Mouse (Mus musculus): ENCODE data around the gene Car12.
A peak's percentile ranks its signal among the peaks of the same experiment; 100 is the strongest.

Gene Car12

DNA sequence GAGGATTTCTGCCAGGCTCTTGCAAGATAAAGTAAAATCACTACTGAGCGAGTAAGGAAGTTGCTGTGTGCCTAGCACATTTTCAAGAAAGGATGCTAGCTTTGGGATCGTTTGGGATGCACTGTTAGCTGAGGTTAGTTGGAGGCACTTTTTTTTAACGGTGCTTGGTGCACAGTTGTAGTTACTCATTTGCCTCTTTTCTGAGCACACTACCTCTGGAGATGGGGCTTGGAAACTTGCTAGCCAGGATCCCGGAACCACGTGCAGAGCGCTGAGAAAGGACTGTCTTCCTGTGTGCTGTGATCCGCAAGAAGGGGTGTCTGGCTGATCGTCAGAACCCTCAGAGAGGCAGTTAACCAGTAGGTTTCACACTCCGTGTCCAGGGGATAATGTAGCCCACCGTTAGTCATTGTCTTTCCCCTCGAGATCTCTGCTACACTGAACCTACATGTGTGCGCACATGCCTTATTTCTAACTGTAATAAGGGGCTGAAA, 583 bp downstream of the Car12 start:
- no peak for DNase-seq

DNA sequence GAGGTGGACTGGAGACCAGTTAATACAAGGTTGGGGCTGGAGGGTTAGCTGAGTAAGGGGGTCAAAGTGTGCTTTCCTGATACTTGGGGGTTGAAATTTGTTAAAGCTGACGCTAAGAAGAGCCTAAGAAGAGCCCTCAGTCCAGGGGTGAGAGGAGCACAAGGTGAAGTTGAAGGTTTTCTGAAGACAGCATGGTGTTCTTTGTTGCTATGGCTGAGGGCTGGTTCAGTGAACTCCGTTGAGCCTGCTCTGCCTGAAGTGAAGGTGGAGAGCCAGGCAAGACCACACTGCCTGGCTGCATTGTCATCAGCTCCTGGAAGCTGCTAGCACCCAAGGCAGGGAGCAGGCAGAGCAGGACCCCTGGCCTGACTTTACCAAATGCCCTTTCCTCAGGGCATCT, 1.9 kb downstream of the Car12 start:
- DNase-seq, result no peak

DNA sequence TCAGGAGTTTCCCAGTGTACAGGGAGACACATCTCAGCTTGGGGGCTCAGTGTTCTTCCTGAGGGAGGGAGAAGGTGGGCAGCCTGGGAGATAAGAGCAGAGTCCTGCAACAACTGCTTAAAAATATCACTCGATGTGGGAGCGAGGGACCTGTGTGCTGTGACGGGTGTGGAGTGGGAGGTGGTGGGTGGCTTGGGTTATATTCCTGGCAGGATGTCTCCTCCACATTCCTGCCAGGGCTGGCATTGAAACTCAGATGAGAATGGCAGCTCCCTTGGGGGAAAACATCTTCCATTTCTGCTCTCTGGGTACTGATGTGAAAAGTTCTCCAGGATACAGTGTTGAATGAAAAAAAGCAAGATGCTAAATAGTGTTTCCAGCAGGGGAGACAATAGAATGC, 3.0 kb downstream of the Car12 start:
- DNase-seq, result no peak

DNA sequence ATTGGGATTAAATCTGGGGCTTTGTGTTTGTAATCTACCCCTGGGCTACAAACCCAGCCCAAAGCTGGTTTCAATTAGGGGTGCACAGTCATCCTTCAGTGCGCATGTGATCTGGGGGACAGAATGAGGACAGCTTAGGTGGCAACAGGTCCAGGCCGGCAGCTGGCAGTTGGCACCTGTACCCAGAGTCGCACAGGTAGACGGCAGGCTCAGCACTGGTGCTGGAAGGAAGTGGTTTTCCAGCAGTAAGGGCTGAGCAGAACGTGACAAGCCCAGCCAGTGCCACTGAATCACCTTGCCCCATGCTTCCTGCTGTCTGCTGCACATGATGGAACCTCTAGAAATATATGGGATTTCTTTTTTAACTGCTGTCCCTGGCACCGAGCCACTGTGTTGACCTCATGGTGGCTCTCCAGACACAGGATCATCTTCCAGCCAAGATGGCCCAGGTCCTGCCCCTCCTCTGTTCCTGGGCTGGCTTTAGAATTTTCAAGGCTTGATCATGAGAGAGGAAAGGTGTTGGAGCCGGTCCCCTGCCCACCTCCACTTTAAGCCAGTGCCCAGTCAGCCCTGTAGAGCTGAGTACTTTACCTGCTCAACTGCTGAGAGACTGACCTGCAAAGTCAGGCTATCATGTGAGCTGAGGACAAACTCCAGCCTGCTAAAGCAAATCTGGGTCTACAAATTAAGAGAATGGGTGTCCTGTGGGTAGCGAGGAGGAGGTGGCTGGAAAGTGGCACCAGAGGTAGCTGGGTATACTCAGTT, 7.4 kb downstream of the Car12 start:
- DNase-seq, result no peak

DNA sequence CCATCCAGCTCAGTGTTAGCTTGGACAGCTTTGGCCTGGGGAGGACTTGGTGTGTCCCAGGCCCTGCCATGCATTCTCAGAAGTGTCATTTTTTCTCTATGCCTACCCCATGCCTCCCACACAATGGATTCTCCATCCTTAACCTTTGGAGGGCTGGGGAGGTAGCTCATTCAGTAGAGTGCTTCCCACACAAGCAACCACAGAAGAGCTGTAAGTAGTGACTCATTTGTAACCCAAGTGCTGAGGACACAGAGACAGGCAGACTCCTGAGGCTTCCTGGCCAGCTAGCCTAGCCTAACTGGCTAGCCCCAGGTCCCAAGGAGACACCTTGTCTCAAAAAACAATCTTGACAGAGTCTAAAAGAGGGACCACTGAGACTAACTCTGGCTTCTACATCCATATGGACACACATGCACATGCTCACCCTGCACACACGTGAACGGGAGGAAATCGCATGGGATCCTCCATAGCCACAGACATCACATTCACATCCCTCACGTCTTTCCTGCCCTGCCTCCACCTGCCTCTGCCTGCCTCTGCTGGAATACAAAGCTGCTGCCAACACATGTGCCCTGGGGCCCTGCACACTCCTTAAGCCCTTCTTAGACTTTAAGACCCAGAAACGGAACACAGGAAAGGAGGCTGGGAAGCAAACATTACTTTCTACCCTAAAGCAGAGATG, 8.8 kb downstream of the Car12 start:
- no peak for DNase-seq

DNA sequence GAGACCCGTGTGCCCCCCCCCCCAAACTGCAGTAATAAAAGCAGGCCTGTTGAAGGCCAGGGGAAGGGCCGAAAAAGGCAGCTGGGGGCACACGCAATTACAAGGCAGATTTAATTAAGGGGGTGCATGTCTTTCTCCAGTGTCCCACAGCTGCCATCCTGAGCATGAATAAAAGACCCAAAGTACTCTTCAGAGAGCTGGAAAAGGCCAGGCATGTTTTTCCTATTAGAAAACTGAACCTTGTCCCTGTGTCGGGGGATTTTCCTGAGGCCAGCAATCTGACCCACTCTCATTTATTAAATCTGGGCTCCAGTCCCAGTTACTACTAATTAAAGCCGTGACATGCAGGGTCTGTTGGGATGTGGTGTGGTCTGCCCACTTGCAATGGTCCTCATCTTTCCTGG, 9.4 kb downstream of the Car12 start:
- DNase-seq, result no peak

DNA sequence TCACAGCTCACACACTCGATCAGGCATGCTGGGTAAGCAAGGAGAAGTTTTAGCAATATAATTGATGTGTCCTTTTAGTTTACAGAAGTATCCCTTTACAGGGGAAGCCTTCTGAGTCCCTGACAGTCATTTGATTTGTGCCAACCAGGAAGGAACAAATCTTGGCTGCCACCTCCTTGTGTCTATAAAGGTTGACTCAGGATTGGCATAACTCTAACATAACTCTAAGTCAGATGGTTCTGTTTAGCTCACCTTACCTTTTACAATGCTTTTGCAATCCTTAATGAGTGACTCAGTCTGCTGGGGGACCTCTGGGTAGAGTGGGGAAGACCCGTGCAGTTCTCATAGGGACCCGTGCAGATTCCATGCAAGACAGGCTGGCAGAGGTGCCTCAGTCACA, 12.1 kb downstream of the Car12 start:
- no peak for DNase-seq

DNA sequence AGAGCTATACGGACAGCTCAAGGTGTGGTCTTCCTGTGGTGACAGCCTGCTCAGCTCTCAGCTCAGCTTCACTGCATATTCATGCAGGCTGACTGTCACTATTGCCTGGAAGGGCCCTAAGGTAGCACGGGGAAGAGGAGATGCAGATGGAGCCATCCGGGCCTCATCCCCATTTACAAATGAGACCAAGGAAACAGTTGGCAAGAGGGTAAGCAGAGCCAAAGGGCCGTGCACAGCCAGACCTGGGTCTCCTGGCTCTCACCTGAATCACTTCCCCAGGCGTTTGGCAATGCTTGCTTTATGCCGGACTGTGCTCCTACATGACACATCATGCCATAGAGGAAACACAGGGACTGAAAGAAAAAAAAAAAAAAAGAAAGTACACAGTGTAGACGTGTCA, 13.8 kb downstream of the Car12 start:
- DNase-seq, result no peak

DNA sequence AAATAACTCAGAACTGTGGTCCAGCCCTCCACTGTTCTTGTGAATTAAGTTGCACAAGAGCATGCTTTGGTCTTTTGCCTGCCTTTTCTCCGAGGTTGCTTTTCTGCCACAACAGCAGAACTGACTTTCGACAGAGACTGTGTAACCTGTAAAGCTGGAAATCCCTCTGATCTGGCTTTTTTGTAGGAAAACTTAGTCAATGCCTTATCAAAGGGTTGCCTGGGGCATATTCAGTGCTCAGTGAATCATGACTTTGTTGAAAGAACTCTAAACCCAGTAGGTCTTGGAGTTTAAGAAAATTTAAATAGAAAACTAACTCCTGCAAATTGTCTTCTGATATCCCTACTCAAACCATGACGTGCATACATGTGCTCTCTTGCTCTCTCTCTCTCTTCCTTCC, 17.1 kb downstream of the Car12 start:
- no peak for DNase-seq

DNA sequence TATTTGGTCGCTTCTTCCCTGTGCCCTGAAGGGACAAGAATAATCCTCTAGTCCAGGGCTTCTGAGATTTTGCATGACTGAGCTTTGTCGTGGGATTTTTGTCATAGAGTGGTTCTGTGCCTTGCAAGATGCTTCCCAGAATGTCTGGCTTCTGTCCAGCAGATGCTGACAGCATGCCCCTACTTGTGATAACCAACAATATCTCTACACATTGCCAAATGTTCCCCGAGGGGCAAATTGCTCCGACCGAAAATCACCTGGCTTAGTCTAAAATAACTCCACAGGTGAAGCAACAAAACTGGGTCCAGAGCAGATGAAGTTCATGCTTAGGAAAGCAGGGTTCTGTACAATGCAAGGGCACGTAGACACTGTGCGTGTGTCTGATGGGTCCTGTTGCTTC, 17.8 kb downstream of the Car12 start:
- no peak for DNase-seq

DNA sequence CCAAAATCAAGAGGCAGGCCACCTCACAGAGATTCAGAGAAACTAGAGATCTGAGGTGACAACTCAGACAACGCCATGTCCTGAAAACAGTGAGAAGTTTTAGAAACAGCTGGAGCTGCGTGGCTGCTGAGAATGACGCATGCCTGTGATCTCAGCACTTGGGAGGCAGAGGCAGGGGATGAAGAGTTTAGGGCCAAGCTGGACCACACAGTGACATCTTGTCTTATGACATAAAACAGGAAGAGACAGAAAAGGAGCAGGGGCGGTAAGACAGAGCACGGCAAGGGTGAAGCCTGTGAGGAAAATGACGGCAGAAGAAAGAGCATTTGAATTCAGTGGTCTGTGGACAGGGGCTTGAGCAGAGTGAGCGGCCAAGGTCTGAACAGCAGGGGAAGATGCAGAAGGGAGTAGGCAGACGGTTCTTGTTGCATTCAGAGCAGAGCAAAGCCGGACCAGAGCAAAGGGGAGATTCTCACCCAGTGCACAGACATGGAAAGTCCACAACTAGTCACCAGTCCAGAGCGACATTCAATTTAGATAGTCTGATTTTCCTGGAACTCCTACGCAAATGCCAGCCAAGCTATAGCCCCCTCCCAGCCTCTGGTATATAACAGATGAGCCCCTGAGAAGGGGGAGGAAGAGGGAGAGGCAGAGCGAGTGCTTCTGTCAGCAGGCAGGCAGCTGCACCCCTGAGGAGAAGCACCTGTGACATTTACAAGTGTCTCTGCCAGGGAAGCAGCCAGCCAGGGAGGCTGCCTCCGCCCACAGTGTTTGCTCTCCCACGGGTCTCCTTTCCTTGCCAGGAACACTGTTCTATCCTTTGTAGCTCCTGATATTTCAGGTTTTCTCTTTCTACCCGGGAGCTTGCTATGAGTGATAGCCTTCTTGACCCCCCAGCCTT, 19.6 kb downstream of the Car12 start:
- no peak for DNase-seq

DNA sequence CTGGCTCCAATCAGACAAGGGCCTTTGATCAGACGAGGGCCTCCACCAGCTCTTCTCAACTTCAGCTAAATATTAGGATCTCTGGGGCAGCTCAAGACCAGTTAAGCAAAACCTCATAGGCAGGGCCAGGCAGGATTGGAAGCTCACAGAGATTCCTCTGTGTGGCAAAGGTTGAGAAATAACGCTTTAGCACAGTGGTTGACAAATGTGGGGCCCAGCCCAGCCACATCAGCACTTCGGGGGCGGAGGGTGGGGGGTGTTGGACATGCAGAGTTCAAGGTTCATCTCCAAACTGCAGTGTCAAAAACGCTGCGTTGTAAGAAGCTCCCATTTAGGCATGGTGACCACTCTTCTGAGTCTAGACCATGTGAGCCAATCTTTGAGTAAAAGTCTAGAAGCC, 21.1 kb downstream of the Car12 start:
- DNase-seq, result no peak

DNA sequence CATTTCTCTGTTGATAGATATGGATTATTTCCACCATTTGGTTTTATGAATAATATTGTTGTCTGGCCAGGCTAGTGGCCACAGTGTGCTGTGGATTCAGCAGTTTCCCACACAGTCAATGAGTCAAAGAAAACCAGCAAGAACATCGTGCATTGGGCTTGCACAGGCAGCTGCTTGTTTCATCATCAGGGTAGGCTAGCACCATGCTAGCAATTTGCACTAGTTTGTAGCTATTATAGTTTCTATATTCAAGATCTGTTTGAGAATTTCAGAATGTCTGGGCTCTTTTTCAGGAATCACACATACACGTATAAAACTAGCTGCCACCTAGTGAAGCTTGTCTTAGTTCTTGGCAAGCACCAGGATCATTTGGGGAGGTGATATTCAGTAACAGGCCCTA, 21.6 kb downstream of the Car12 start:
- no peak for DNase-seq

DNA sequence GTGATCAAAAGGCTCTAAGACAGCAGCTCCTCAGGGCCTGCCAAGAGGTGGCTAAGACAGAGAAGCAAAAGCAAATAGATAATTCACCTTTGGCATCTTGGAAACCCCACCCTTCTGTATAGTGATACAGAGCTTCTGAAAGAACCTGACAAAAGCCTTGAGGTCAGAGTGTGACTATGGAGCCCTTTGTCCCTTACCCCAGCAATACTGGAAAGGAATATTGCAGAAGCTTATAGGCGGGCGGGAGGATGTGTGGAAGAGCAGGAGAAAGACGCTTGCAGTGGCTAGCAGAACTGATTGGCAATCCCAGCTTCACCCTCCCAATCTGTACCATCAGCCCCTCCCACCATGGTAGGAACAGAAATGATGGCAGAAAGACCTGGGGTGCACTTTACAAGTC, 22.5 kb downstream of the Car12 start:
- DNase-seq, result no peak

DNA sequence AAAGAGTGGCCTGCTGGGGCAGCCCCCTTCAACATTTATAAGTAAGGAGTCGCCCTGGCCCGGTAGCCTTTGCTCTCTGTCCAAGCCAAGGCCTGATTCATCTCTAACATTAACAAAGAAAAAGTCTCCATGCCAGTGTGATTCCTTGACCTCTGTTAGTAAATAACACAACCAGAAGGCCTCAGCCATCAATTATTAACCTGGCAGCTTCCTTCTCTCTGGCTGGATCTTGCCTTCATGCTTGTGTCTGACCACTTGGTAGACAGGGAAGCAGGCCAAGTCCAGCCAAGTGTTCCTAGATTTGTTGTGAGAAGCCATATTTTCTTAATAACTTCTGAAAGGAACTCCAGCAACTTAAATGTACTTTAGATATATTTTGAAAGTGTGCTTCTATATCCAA, 23.1 kb downstream of the Car12 start:
- DNase-seq, result no peak

DNA sequence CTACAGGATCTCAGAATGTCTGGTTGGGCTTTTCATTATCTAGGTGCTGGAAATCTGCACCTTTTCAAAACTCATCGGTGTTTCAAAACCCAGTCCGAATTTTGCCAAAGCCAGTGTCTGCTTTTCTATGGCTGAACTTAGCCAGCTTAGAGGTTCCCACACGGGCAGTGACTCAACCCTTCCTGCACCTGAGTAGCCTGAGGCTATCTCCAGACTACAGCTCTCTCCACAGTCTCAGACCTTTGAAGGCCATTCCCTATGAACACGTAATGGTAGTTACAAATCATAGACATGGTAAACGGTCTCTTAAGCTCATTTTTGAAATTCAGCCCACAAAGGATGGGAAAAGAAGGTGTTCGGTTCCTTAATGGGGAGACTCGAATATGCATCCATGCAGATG, 26.0 kb downstream of the Car12 start:
- no peak for DNase-seq

DNA sequence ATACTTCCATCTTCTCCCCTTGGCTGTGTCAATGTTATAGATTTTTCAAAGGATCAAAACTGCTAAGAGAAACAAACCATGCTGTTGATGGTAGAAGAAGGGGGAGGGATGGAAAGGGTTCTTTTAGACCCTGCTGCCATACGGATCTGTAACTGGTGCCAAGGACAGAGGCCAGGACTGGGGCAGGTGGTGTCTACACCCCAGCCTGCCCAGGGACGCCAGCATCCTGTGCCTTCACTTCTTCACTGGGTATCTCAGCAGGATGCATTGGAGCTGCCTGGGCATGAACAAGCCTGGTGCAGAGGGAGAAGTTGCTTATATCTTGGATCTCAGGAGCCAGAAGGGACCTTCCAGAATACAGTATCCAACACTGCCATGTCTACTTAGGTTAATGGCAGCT, 31.0 kb downstream of the Car12 start:
- DNase-seq, result no peak

DNA sequence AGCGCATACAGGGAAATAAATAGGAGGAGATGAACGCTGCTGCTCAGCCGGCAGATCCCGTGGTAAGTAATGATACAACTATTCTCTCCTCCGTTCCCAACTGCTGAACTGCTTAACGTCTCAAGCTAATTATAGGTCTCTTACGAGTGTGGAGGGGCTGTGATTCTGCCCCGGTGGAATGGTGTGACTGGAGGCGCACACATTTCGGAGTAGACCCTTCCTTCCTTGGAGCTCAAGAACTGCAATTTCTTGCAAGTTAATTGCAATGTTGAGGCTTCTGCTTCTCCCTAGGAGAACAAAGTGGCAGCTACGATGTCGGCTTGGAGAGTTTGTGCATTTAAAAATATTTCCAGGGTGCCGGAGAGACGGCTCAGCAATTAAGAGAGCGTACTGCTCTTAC, 34.9 kb downstream of the Car12 start:
- no peak for DNase-seq

DNA sequence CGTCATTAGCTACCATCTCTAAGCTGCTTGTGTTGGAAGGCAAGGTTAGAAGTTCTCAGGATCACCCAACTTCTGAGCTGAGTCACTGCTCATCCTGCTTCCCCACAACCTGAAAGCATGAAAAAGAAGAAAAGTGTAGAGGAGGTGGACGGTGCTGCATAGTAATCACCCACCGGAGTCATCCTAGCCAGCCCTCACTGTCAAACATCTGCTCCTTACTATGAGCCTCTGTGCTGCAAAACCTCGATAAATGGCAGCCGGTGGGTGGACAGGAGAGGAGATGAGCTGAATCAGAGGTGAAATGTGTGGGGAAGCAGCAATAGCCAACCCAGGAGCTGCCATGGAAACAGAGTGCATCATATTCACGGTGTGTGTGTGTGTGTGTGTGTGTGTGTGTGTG, 39.4 kb downstream of the Car12 start:
- no peak for DNase-seq

DNA sequence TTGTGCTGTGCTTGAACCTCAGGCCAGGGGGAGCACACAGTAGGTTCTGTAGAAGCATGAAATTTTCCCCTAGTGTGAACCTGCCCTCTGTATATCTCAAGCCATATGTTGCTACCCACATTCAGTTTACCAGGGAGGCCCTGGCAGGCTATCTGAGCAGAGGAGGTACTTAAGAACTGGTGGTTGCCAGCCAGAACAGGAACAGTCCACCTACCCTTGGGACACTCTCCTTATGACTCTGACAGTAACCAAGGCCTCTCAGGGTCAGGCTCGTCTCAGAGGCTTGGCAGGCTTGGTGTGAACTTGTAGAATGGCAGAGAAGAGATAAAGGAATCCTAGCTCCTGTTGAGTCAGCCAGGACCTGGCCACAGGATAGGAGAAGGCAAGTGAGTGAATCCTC, 47.5 kb downstream of the Car12 start:
- no peak for DNase-seq

DNA sequence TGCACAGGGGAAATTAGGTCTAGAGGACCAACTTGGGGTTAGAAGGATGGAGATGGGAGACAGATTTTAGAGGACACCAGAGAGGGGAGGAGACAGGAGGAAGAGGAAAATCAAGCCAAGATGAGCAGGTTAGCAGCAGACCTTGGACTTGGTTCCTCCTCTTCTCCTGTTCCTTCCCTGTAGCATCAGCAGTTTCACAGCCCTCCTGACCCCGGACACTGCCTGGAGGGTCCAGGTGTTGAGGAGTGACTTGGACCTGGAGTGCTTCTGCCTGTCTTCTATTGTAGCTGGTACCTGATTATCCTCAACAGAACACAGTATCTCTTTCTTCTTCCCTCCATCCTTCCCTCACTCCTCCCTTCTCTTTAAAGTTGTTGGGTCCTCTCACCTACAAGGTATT, 55.2 kb downstream of the Car12 start:
- no peak for DNase-seq

DNA sequence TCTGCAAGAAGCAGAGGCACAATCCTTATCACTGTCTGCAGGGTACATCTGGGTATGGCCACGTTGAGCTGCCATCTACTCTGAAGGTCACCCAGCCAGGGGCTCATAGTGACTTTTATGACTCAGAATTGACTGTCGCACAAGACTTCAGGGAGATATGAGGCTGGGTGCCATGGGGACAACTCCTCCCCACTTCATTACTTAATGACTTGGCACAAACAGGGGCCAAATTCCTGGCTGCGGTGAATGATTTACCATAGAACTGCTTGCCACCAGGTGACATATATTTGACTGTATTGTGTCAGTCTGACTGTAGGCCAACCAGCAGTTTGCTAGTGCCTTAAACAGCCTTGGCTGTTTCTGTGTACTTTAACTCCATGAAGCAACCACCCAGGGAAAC, 55.8 kb downstream of the Car12 start:
- DNase-seq, result no peak

DNA sequence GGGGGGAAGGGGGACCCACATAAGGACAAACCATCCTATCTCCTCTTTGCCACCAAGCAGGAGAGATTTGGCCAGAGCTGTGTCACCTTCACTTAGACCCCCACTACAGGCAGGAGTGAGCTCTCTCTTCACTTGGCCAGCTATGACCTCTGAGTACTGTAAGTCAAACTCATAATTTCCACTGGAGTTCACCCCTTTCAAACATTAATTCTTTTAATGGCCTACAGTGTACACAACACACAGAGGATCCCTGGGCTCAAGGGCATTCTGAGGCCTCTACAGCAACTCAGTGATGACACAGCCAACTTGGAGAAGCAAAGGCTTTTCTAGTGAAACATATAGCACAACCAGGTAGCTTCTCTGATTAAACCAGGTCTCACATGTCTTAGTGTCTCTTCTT, 57.2 kb downstream of the Car12 start:
- DNase-seq, result no peak

DNA sequence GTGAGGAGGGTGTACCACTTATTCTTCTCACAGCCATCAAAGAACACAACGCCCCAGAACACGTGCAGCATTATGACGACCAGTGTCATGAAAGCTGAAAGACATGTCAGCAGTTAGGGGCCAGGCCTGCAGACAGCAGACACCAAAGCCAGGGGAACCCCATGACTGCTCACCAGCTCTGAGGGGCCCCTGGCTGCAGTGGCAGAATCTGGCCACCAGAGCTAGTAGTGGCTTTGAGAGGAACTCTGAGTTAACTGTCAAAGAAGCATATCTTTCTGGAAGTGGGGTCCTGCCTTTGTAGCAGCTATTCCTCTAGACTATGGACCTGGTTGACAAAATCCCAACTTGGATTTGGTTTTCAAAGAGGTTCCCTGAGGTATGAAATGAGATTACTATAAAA, 71.1 kb downstream of the Car12 start:
- DNase-seq, result peak in 1 of 2 experiments; percentile 18
